Mouse (Mus musculus) 416B (cell line): ENCODE measurements around the gene Trpc4.

ENCODE experiments used
- DNase-seq: peaks from one replicate; pipeline ENCODE4 v3.0.0; 2011; ENCODE audit warnings: low read depth

The Trpc4 gene

GRCm38 (mm10) chr3:54266943-54267342, 111.1 kb downstream of the Trpc4 start:
- no peak for DNase-seq

GRCm38 (mm10) chr3:54269180-54269579, 113.3 kb downstream of the Trpc4 start:
- DNase-seq, result no peak

GRCm38 (mm10) chr3:54274651-54275050, 118.8 kb downstream of the Trpc4 start:
- DNase-seq, result no peak

GRCm38 (mm10) chr3:54289731-54290130, 133.9 kb downstream of the Trpc4 start:
- DNase-seq, result no peak

- no peak for DNase-seq
Observed at GRCm38 (mm10) chr3:54310604-54311003, 154.8 kb downstream of the Trpc4 start.

- DNase-seq, result no peak
Observed at GRCm38 (mm10) chr3:54314055-54314454, 158.2 kb downstream of the Trpc4 start.

GRCm38 (mm10) chr3:54352891-54353652, 197.2 kb downstream of the Trpc4 start:
- DNase-seq, result peak; percentile 42

GRCm38 (mm10) chr3:54357561-54357960, 201.7 kb downstream of the Trpc4 start:
- peak; percentile 37 for DNase-seq

GRCm38 (mm10) chr3:54358463-54359189, 202.8 kb downstream of the Trpc4 start:
- peak; percentile 9 for DNase-seq

GRCm38 (mm10) chr3:54360897-54361296, 205.1 kb downstream of the Trpc4 start, which contains the start of gene Postn:
Postn (plus strand) TSS chr3:54361109.
- no peak for DNase-seq

GRCm38 (mm10) chr3:54361656-54362055, 205.8 kb downstream of the Trpc4 start:
- DNase-seq, result no peak
